15 mouse cellular contexts compared by ENCODE assay signal in the genomic region with DNA sequence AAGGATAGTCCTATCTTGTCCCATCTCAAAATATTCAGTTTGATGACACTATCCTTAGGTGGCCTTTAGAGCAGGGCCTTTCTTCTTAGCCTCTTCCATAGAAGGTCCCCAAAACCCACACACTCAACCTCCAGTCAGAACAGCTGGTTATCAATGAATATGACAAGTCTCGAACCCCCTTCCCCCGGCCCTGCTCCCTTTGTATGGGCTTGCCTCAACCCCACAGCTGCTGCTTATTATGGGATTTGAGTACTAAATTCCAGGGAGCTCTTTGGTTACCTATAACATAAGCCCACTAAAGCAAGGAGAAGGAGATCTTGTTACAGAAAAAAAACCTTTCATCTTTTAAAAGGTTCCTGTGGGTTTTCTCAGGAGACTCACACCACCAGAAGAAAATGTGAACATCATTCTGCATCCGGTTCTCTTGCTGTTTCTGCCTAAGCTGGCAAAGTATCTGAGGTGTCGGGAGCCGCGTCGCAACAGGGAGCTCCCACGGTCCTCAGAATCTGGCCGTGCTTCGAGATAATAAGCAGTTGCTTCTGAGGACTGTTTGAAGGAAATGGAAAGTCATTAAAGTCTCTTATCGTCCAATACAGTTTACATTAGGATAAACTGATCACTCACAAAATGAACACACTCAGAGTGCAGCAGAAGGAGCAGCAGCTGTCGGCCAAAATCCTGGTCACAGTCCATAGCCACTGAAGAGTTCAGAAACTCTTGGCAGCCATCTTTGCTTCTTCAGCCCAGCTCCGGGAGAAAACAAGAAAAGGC.
DNase-seq lines count a peak whose midpoint lies in the region; ATAC-seq and TF ChIP-seq lines count a peak whose summit lies in the region.
"Had no signal": no experiment of that assay in that cellular context is flagged by ENCODE, and none has a peak within 500 bp of the region (broad histone marks: within the 10 kb centered on the region; RNA-seq: fewer than 3 reads in every experiment).

No protein-coding gene starts in this region.

- peak overlapping the region; percentile 5; the same call in 1 of the 2 replicates for H3K4me2 ChIP-seq in lung, embryonic 14.5 days

- WGBS in lung, adult 2 months = 25% methylated on average over 13 of the region's 13 CpGs
- WGBS in lung, embryonic 14.5 days = 23% methylated on average over 13 of the region's 13 CpGs

- H3K9me3 ChIP-seq in lung, embryonic 14.5 days (ENCODE audit: low read depth, low read length) = no peaks in the 10 kb centered on the region

- no peak for TF ChIP-seq CTCF in lung, adult 2 months (IDR thresholded peaks at IDR 0.05; ENCODE audit: insufficient read depth, low read length)
- no peak for TF ChIP-seq CTCF in lung, embryonic 14.5 days (IDR thresholded peaks at IDR 0.05; ENCODE audit: low read depth)

- no peak overlapping the region for H3K9ac ChIP-seq in lung, embryonic 14.5 days

- intact Hi-C loops in heart, postnatal 25 days (cut with DNase I) = no loop called here
- intact Hi-C loops in gastrocnemius, postnatal 36 days (cut with DNase I) = no loop called here

- peak; percentile 92 for ATAC-seq in lung, embryonic 14.5 days (ENCODE audit: insufficient read depth)
- ATAC-seq: hindbrain, embryonic 16.5 days; Patski had no signal

- H3K4me1 ChIP-seq in lung, adult 2 months (ENCODE audit: control insufficient read depth, insufficient read depth, low read length) = no peaks in the 10 kb centered on the region
- peaks cover 5% of the 10 kb centered on the region; the same call in 1 of the 2 replicates for H3K4me1 ChIP-seq in lung, embryonic 14.5 days (ENCODE audit: insufficient read depth)

- H3K27ac ChIP-seq in lung, embryonic 14.5 days (ENCODE audit: low read depth) = peak overlapping the region; percentile 93
- H3K27ac ChIP-seq: gastrocnemius, adult 2 months had no signal

- no peak for TF ChIP-seq POLR2A in lung, adult 2 months (IDR thresholded peaks at IDR 0.05; ENCODE audit: borderline replicate concordance, extremely low read depth, low read depth, low read length)

- DNase-seq in heart, adult 9 months (ENCODE audit: low spot score in 2 of 2) = peak; percentile 12 to 20
- no peak for DNase-seq in heart, postnatal 25 days (ENCODE audit: low spot score)
- DNase-seq in lung, adult 18-20 months = peak; percentile 8 to 27
- no peak for DNase-seq in lung, adult 2 months
- peak; percentile 96 for DNase-seq in lung, embryonic 14.5 days
- no peak for DNase-seq in gastrocnemius, postnatal 36 days
- no peak for DNase-seq in thymus, postnatal 10 days (ENCODE audit: low spot score in 2 of 2)
- no peak for DNase-seq in layer of hippocampus, adult 9-10 months (ENCODE audit: low spot score)
- DNase-seq: adrenal gland, postnatal 25 days; cerebellum, adult 8-10 months; gastrocnemius, adult 2 months; thymus, postnatal 14 days had no signal

- H3K27me3 ChIP-seq in lung, embryonic 14.5 days (ENCODE audit: insufficient read depth, low read length) = no peaks in the 10 kb centered on the region

- H3K4me3 ChIP-seq in lung, adult 2 months (replicated peaks; ENCODE audit: extremely low read depth, low read depth, low read length) = no peak overlapping the region
- H3K4me3 ChIP-seq in lung, embryonic 14.5 days (ENCODE audit: low read depth, low read length) = no peak overlapping the region
- H3K4me3 ChIP-seq: erythroblast, embryonic 14.5 days; gastrocnemius, adult 2 months had no signal

- H3K36me3 ChIP-seq in lung, embryonic 14.5 days (ENCODE audit: insufficient read depth) = no peaks in the 10 kb centered on the region

Comparison
In these comparisons a context has a peak if more than half of its experiments do, and no peak if none do; other contexts are left out.
1. DNase-seq: peak in heart, adult 9 months (2 of 2), lung, adult 18-20 months (2 of 2) and lung, embryonic 14.5 days (single experiment); none in heart, postnatal 25 days (single experiment), lung, adult 2 months (single experiment), gastrocnemius, postnatal 36 days (0 of 2), thymus, postnatal 10 days (0 of 2) and layer of hippocampus, adult 9-10 months (single experiment).